Mouse (Mus musculus): ENCODE measurements around the gene Gbf1.

Gbf1 gene

GRCm38 (mm10) chr19:46328081-46329030 lies 176.0 kb downstream of the Gbf1 start, which contains the start of gene Fbxl15:
Fbxl15 (plus strand) TSS chr19:46328184.
- DNase-seq (ENCODE audit: low read depth, low spot score): peak; percentile 98

- DNase-seq (ENCODE audit: low read depth, low spot score): no peak
Measured at GRCm38 (mm10) chr19:46329031-46329641, 176.8 kb downstream of the Gbf1 start.

- peak; percentile 92 for DNase-seq (ENCODE audit: low read depth, low spot score)
Measured at GRCm38 (mm10) chr19:46329951-46330350, 177.6 kb downstream of the Gbf1 start.

GRCm38 (mm10) chr19:46330696-46331095 lies 178.4 kb downstream of the Gbf1 start:
- no peak for DNase-seq (ENCODE audit: low read depth, low spot score)

GRCm38 (mm10) chr19:46331326-46331725 lies 179.0 kb downstream of the Gbf1 start:
- no peak for DNase-seq (ENCODE audit: low read depth, low spot score)

- DNase-seq (ENCODE audit: low read depth, low spot score): no peak
Measured at GRCm38 (mm10) chr19:46331936-46332335, 179.6 kb downstream of the Gbf1 start.

- DNase-seq (ENCODE audit: low read depth, low spot score): peak; percentile 51
Measured at GRCm38 (mm10) chr19:46332721-46333339, 180.5 kb downstream of the Gbf1 start.

- DNase-seq (ENCODE audit: low read depth, low spot score): peak; percentile 94
Measured at GRCm38 (mm10) chr19:46333906-46334305, 181.6 kb downstream of the Gbf1 start.
